28 mouse cellular contexts compared by ENCODE assay signal in the genomic region with DNA sequence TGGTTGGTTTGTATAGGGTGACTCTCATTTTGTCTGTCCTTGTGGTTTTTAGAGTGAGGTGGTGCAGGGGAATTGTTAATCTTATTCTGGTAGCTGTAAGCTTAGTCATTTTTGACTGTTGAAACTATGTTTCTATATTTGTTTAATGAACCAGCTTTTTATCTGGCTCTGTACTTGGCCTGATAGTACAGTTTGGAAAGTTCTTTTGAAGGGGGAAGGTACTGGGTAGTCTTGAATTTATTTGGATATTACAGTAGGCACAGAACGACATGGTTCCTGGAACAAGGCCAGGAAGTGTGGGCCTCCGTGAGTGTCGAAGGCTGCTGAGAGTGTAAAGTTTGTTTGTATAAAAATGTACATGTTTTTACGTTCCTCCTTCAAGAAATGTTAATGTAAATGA.
DNase-seq lines count a peak whose midpoint lies in the region; ATAC-seq and TF ChIP-seq lines count a peak whose summit lies in the region.
"Had no signal": no experiment of that assay in that cellular context is flagged by ENCODE, and none has a peak within 500 bp of the region (broad histone marks: within the 10 kb centered on the region; RNA-seq: fewer than 3 reads in every experiment).

No protein-coding gene starts in this region.

- H3K9me3 ChIP-seq in lung, embryonic 14.5 days (ENCODE audit: low read depth, low read length) = no peaks in the 10 kb centered on the region
- H3K9me3 ChIP-seq in MEL (replicated peaks; ENCODE audit: insufficient read depth, low read length) = no peaks in the 10 kb centered on the region
- no peaks in the 10 kb centered on the region for H3K9me3 ChIP-seq in kidney, embryonic 14.5 days (ENCODE audit: control insufficient read depth, low read length)
- H3K9me3 ChIP-seq: embryonic facial prominence, embryonic 13.5 days; embryonic facial prominence, embryonic 15.5 days; forebrain, embryonic 10.5 days; forebrain, embryonic 12.5 days; G1E had no signal

- no peak for TF ChIP-seq CTCF in lung, embryonic 14.5 days (IDR thresholded peaks at IDR 0.05; ENCODE audit: low read depth)
- no peak for TF ChIP-seq CTCF in MEL (IDR thresholded peaks at IDR 0.05 in 2 of 3, conservative IDR thresholded peaks at IDR 0.05 in 1 of 3; ENCODE audit: control insufficient read depth in 1 of 3, insufficient read depth in 1 of 3, low read depth in 2 of 3, low read length in 3 of 3, poor library complexity in 1 of 3, severe bottlenecking in 1 of 3)

- H3K4me2 ChIP-seq in lung, embryonic 14.5 days = no peak overlapping the region
- H3K4me2 ChIP-seq in kidney, embryonic 14.5 days (replicated peaks; ENCODE audit: low read depth, low read length) = no peak overlapping the region
- H3K4me2 ChIP-seq: embryonic facial prominence, embryonic 13.5 days; embryonic facial prominence, embryonic 15.5 days; forebrain, embryonic 12.5 days had no signal

- 7% methylated on average over 4 of the region's 4 CpGs for WGBS in lung, embryonic 14.5 days
- WGBS in kidney, embryonic 14.5 days = 49% methylated on average over 4 of the region's 4 CpGs

- H3K27me3 ChIP-seq in lung, embryonic 14.5 days (ENCODE audit: insufficient read depth, low read length) = no peaks in the 10 kb centered on the region
- no peaks in the 10 kb centered on the region for H3K27me3 ChIP-seq in MEL (ENCODE audit: control insufficient read depth in 1 of 2, insufficient read depth in 2 of 2, low read length in 2 of 2)
- H3K27me3 ChIP-seq in kidney, embryonic 14.5 days (ENCODE audit: control insufficient read depth, insufficient read depth, low read length) = no peaks in the 10 kb centered on the region
- H3K27me3 ChIP-seq: CH12.LX; embryonic facial prominence, embryonic 13.5 days; embryonic facial prominence, embryonic 15.5 days; forebrain, embryonic 12.5 days; Patski had no signal

- no peak for ATAC-seq in lung, embryonic 14.5 days (ENCODE audit: insufficient read depth)
- no peak for ATAC-seq in kidney, embryonic 14.5 days (ENCODE audit: low FRiP score, low TSS enrichment)
- ATAC-seq: activated CD4-positive, CD25-positive, alpha-beta regulatory T cell, adult 4 months; CD4-positive, CD25-positive, alpha-beta regulatory T cell, adult 4 months; forebrain, embryonic 14.5 days; forebrain, embryonic 16.5 days; Patski had no signal

- H3K27ac ChIP-seq in lung, embryonic 14.5 days (ENCODE audit: low read depth) = 0 out of 2 replicates have a peak overlapping the region, but pooled peaks have one; percentile 2
- peak overlapping the region; percentile 88 for H3K27ac ChIP-seq in MEL (ENCODE audit: control insufficient read depth, low read depth, low read length)
- no peak overlapping the region for H3K27ac ChIP-seq in kidney, embryonic 14.5 days (ENCODE audit: low read depth, low read length)
- H3K27ac ChIP-seq: embryonic facial prominence, embryonic 13.5 days; embryonic facial prominence, embryonic 15.5 days; forebrain, embryonic 10.5 days; forebrain, embryonic 12.5 days had no signal

- H3K36me3 ChIP-seq in lung, embryonic 14.5 days (ENCODE audit: insufficient read depth) = no peaks in the 10 kb centered on the region
- H3K36me3 ChIP-seq in MEL (ENCODE audit: control insufficient read depth in 1 of 2, insufficient read depth in 2 of 2, low read length in 2 of 2) = peaks cover 0 to 16% of the 10 kb centered on the region in 2 experiments; a peak in 2 of 4 replicates
- H3K36me3 ChIP-seq in kidney, embryonic 14.5 days (ENCODE audit: control insufficient read depth, insufficient read depth, low read length) = no peaks in the 10 kb centered on the region
- H3K36me3 ChIP-seq: embryonic facial prominence, embryonic 13.5 days; embryonic facial prominence, embryonic 15.5 days; forebrain, embryonic 10.5 days; forebrain, embryonic 12.5 days; G1E had no signal

- H3K9ac ChIP-seq in lung, embryonic 14.5 days = no peak overlapping the region
- H3K9ac ChIP-seq in MEL (ENCODE audit: control insufficient read depth, low read depth, low read length, poor library complexity, severe bottlenecking) = peak overlapping the region; percentile 20
- H3K9ac ChIP-seq in kidney, embryonic 14.5 days (ENCODE audit: low read depth, low read length) = no peak overlapping the region
- H3K9ac ChIP-seq: embryonic facial prominence, embryonic 13.5 days; embryonic facial prominence, embryonic 15.5 days; forebrain, embryonic 12.5 days had no signal

- no peaks in the 10 kb centered on the region for H3K79me2 ChIP-seq in MEL (ENCODE audit: control insufficient read depth, insufficient read depth, low read length, poor library complexity)

- TF ChIP-seq EP300 in MEL (IDR thresholded peaks at IDR 0.05; ENCODE audit: low read depth in 1 of 2, low read length in 2 of 2) = peak; percentile 94 to 95

- TF ChIP-seq POLR2A in MEL (IDR thresholded peaks at IDR 0.05; ENCODE audit: control insufficient read depth in 1 of 2, insufficient read depth in 1 of 2, low read depth in 1 of 2, low read length in 2 of 2, poor library complexity in 1 of 2) = no peak

- H3K4me1 ChIP-seq in lung, embryonic 14.5 days (ENCODE audit: insufficient read depth) = no peaks in the 10 kb centered on the region
- H3K4me1 ChIP-seq in MEL (ENCODE audit: control insufficient read depth in 1 of 2, insufficient read depth in 2 of 2, low read length in 2 of 2) = peaks cover 5 to 15% of the 10 kb centered on the region in 2 experiments; a peak in 3 of 4 replicates
- H3K4me1 ChIP-seq in kidney, embryonic 14.5 days (ENCODE audit: control insufficient read depth, insufficient read depth, low read length) = no peaks in the 10 kb centered on the region
- H3K4me1 ChIP-seq: embryonic facial prominence, embryonic 13.5 days; embryonic facial prominence, embryonic 15.5 days; forebrain, embryonic 10.5 days; forebrain, embryonic 12.5 days had no signal

- no peak overlapping the region for H3K4me3 ChIP-seq in lung, embryonic 14.5 days (ENCODE audit: low read depth, low read length)
- peak overlapping the region; percentile 34 to 35 for H3K4me3 ChIP-seq in MEL (ENCODE audit: control insufficient read depth in 1 of 2, insufficient read depth in 1 of 2, low read depth in 2 of 2, low read length in 2 of 2)
- no peak overlapping the region for H3K4me3 ChIP-seq in kidney, embryonic 14.5 days (ENCODE audit: low read length)
- H3K4me3 ChIP-seq: embryonic facial prominence, embryonic 13.5 days; embryonic facial prominence, embryonic 15.5 days; erythroblast, embryonic 14.5 days; forebrain, embryonic 10.5 days; forebrain, embryonic 12.5 days had no signal

- no peak for TF ChIP-seq RAD21 in MEL (IDR thresholded peaks at IDR 0.05; ENCODE audit: low read depth, low read length)

- DNase-seq in lung, embryonic 14.5 days = peak; percentile 66
- DNase-seq in lung, postnatal 10 days = no peak
- DNase-seq in MEL (ENCODE audit: low read depth, low spot score) = peak; percentile 83
- peak; percentile 7 for DNase-seq in brain, adult 2 months (ENCODE audit: low read depth, low spot score)
- no peak for DNase-seq in right cerebral cortex, postnatal 10 days (ENCODE audit: low spot score in 2 of 2)
- DNase-seq: adrenal gland, adult 8-10 months; adrenal gland, postnatal 14 days; adrenal gland, postnatal 36 days; B cell, adult 2 months; cerebellum, adult 11 months; cerebellum, adult 18-20 months; cerebellum, adult 9-10 months; cerebellum, postnatal 14 days; cerebellum, postnatal 36 days; embryo, embryonic 11 days had no signal

TF ChIP-seq in MEL, 35 proteins besides CTCF, POLR2A, EP300 and RAD21:
- TF ChIP-seq GABPA (IDR thresholded peaks at IDR 0.05; ENCODE audit: low read depth, low read length) (no peak), UBTF (IDR thresholded peaks at IDR 0.05; ENCODE audit: borderline replicate concordance, insufficient read depth, low read depth, low read length) (no peak), ELF1 (IDR thresholded peaks at IDR 0.05; ENCODE audit: low read depth, low read length) (no peak), SIN3A (IDR thresholded peaks at IDR 0.05; ENCODE audit: low read length) (peak; percentile 55; the same call in 1 of the 2 replicates), TAL1 (IDR thresholded peaks at IDR 0.05; ENCODE audit: low read length) (peak; percentile 58), SMC3 (IDR thresholded peaks at IDR 0.05; ENCODE audit: low read depth, low read length) (0 out of 2 replicates have a peak, but pooled peaks have one; percentile 10), ETS1 (IDR thresholded peaks at IDR 0.05; ENCODE audit: low read depth, low read length) (peak; percentile 88), MYB (IDR thresholded peaks at IDR 0.05; ENCODE audit: low read depth, low read length) (peak; percentile 78), TCF12 (IDR thresholded peaks at IDR 0.05; ENCODE audit: low read depth, low read length) (peak; percentile 83), MAFK (IDR thresholded peaks at IDR 0.05; ENCODE audit: borderline replicate concordance, low read depth, low read length) (peak; percentile 68; the same call in 1 of the 2 replicates), MXI1 (IDR thresholded peaks at IDR 0.05; ENCODE audit: low read depth, low read length) (no peak), ZMIZ1 (IDR thresholded peaks at IDR 0.05; ENCODE audit: low read depth, low read length) (no peak), GATA1 (IDR thresholded peaks at IDR 0.05; ENCODE audit: low read depth, low read length) (peak; percentile 89), MEF2A (IDR thresholded peaks at IDR 0.05; ENCODE audit: extremely low read depth, insufficient replicate concordance, low read depth, low read length, poor library complexity, severe bottlenecking) (peak; percentile 83; the same call in 1 of the 2 replicates), NRF1 (IDR thresholded peaks at IDR 0.05; ENCODE audit: insufficient read depth, low read depth, low read length, poor library complexity, severe bottlenecking) (no peak), NELFE (IDR thresholded peaks at IDR 0.05; ENCODE audit: low read depth, low read length) (no peak), JUND (IDR thresholded peaks at IDR 0.05; ENCODE audit: low read depth, low read length) (0 out of 2 replicates have a peak, but pooled peaks have one; percentile 59), RCOR1 (IDR thresholded peaks at IDR 0.05; ENCODE audit: low read depth, low read length) (peak; percentile 31; the same call in 1 of the 2 replicates)

Comparison
In these comparisons a context has a peak if more than half of its experiments do, and no peak if none do; other contexts are left out.
1. DNase-seq: peak in lung, embryonic 14.5 days (single experiment), MEL (single experiment) and brain, adult 2 months (single experiment); none in lung, postnatal 10 days (single experiment) and right cerebral cortex, postnatal 10 days (0 of 2).
2. H3K4me3 ChIP-seq: peak in MEL (2 of 2); none in lung, embryonic 14.5 days (single experiment) and kidney, embryonic 14.5 days (single experiment).